Mouse (Mus musculus): ENCODE data around the gene Gm4302. TPM values are rescaled to one million over a fixed set of nuclear protein-coding genes. Genes with fewer than 3 reads are reported as not detected.
"Not testable (repeated sequence)": the region's sequence is repeated elsewhere in the genome, so short reads cannot be mapped to it uniquely, and the experiment has no call there.

The Gm4302 gene
- polyA plus RNA-seq (2015; fragmentation: Nextera tagmentation; extraction: Ambion mirVana), result not detected in 2 replicates

- not testable (repeated sequence) for H3K4me3 ChIP-seq (ENCODE audit: low read depth, low read length); H3K36me3 ChIP-seq (ENCODE audit: control insufficient read depth, insufficient read depth, low read length); H3K9me3 ChIP-seq (replicated peaks; ENCODE audit: control insufficient read depth, low read length, poor library complexity, severe bottlenecking); ATAC-seq; H3K27me3 ChIP-seq (ENCODE audit: control insufficient read depth, insufficient read depth, low read depth, low read length); H3K4me2 ChIP-seq (ENCODE audit: low read length); H3K9ac ChIP-seq (ENCODE audit: low read depth, low read length); H3K4me1 ChIP-seq (ENCODE audit: control insufficient read depth, insufficient read depth, low read length); H3K27ac ChIP-seq (ENCODE audit: low read length)
- WGBS, result no CpG with 5 or more reads among the region's 3 CpGs
These were observed at the start of gene Gm4302 for GRCm38 (mm10) chr10:100340536-100340935. Gm4302 (plus strand) TSS chr10:100340836.

- no peaks in the 10 kb centered on the region for H3K36me3 ChIP-seq (ENCODE audit: control insufficient read depth, insufficient read depth, low read length)
- WGBS, result 94% methylated on average over 2 of the region's 2 CpGs
- no peak overlapping the region for H3K4me3 ChIP-seq (ENCODE audit: low read depth, low read length)
- no peaks in the 10 kb centered on the region for H3K9me3 ChIP-seq (replicated peaks; ENCODE audit: control insufficient read depth, low read length, poor library complexity, severe bottlenecking)
- no peak for ATAC-seq
- H3K4me2 ChIP-seq (ENCODE audit: low read length), result no peak overlapping the region
- H3K9ac ChIP-seq (ENCODE audit: low read depth, low read length), result no peak overlapping the region
- H3K4me1 ChIP-seq (ENCODE audit: control insufficient read depth, insufficient read depth, low read length), result no peaks in the 10 kb centered on the region
- H3K27me3 ChIP-seq (ENCODE audit: control insufficient read depth, insufficient read depth, low read depth, low read length), result no peaks in the 10 kb centered on the region
- H3K27ac ChIP-seq (ENCODE audit: low read length), result no peak overlapping the region
These were observed 44.5 kb upstream of the Gm4302 start for GRCm38 (mm10) chr10:100296105-100296504.

GRCm38 (mm10) chr10:100300106-100300505 lies 40.5 kb upstream of the Gm4302 start:
- ATAC-seq; H3K4me2 ChIP-seq (ENCODE audit: low read length); H3K9ac ChIP-seq (ENCODE audit: low read depth, low read length); H3K9me3 ChIP-seq (replicated peaks; ENCODE audit: control insufficient read depth, low read length, poor library complexity, severe bottlenecking); H3K4me3 ChIP-seq (ENCODE audit: low read depth, low read length); H3K27me3 ChIP-seq (ENCODE audit: control insufficient read depth, insufficient read depth, low read depth, low read length); H3K4me1 ChIP-seq (ENCODE audit: control insufficient read depth, insufficient read depth, low read length); H3K27ac ChIP-seq (ENCODE audit: low read length); H3K36me3 ChIP-seq (ENCODE audit: control insufficient read depth, insufficient read depth, low read length): not testable (repeated sequence)

GRCm38 (mm10) chr10:100335376-100335775 lies 5.3 kb upstream of the Gm4302 start, which contains the start of gene Gm4301:
Gm4301 (plus strand) TSS chr10:100335676.
- H3K4me1 ChIP-seq (ENCODE audit: control insufficient read depth, insufficient read depth, low read length); ATAC-seq; H3K4me2 ChIP-seq (ENCODE audit: low read length); H3K27ac ChIP-seq (ENCODE audit: low read length); H3K4me3 ChIP-seq (ENCODE audit: low read depth, low read length); H3K27me3 ChIP-seq (ENCODE audit: control insufficient read depth, insufficient read depth, low read depth, low read length); H3K9me3 ChIP-seq (replicated peaks; ENCODE audit: control insufficient read depth, low read length, poor library complexity, severe bottlenecking); H3K9ac ChIP-seq (ENCODE audit: low read depth, low read length); H3K36me3 ChIP-seq (ENCODE audit: control insufficient read depth, insufficient read depth, low read length): not testable (repeated sequence)
- WGBS, result no CpG with 5 or more reads among the region's 2 CpGs

GRCm38 (mm10) chr10:100345672-100346071 lies 5.0 kb downstream of the Gm4302 start, which contains the start of gene Gm4303:
Gm4303 (plus strand) TSS chr10:100345972.
- H3K36me3 ChIP-seq (ENCODE audit: control insufficient read depth, insufficient read depth, low read length); ATAC-seq; H3K27ac ChIP-seq (ENCODE audit: low read length); H3K27me3 ChIP-seq (ENCODE audit: control insufficient read depth, insufficient read depth, low read depth, low read length); H3K4me1 ChIP-seq (ENCODE audit: control insufficient read depth, insufficient read depth, low read length); H3K9me3 ChIP-seq (replicated peaks; ENCODE audit: control insufficient read depth, low read length, poor library complexity, severe bottlenecking); H3K9ac ChIP-seq (ENCODE audit: low read depth, low read length); H3K4me3 ChIP-seq (ENCODE audit: low read depth, low read length); H3K4me2 ChIP-seq (ENCODE audit: low read length): not testable (repeated sequence)
- WGBS, result no CpG with 5 or more reads among the region's 3 CpGs

GRCm38 (mm10) chr10:100350793-100351192 lies 10.2 kb downstream of the Gm4302 start, which contains the start of gene Gm4305:
Gm4305 (plus strand) TSS chr10:100351093.
- H3K4me3 ChIP-seq (ENCODE audit: low read depth, low read length); H3K27ac ChIP-seq (ENCODE audit: low read length); H3K27me3 ChIP-seq (ENCODE audit: control insufficient read depth, insufficient read depth, low read depth, low read length); H3K9me3 ChIP-seq (replicated peaks; ENCODE audit: control insufficient read depth, low read length, poor library complexity, severe bottlenecking); H3K4me1 ChIP-seq (ENCODE audit: control insufficient read depth, insufficient read depth, low read length); H3K4me2 ChIP-seq (ENCODE audit: low read length); H3K9ac ChIP-seq (ENCODE audit: low read depth, low read length); H3K36me3 ChIP-seq (ENCODE audit: control insufficient read depth, insufficient read depth, low read length); ATAC-seq: not testable (repeated sequence)
- WGBS, result no CpG with 5 or more reads among the region's 3 CpGs

GRCm38 (mm10) chr10:100356841-100357240 lies 16.2 kb downstream of the Gm4302 start:
- not testable (repeated sequence) for H3K4me1 ChIP-seq (ENCODE audit: control insufficient read depth, insufficient read depth, low read length); H3K9ac ChIP-seq (ENCODE audit: low read depth, low read length); H3K27ac ChIP-seq (ENCODE audit: low read length); H3K4me3 ChIP-seq (ENCODE audit: low read depth, low read length); H3K27me3 ChIP-seq (ENCODE audit: control insufficient read depth, insufficient read depth, low read depth, low read length); ATAC-seq; H3K9me3 ChIP-seq (replicated peaks; ENCODE audit: control insufficient read depth, low read length, poor library complexity, severe bottlenecking); H3K4me2 ChIP-seq (ENCODE audit: low read length); H3K36me3 ChIP-seq (ENCODE audit: control insufficient read depth, insufficient read depth, low read length)
- 75% methylated on average over 1 of the region's 2 CpGs for WGBS

- not testable (repeated sequence) for H3K4me1 ChIP-seq (ENCODE audit: control insufficient read depth, insufficient read depth, low read length); H3K27ac ChIP-seq (ENCODE audit: low read length); ATAC-seq; H3K4me2 ChIP-seq (ENCODE audit: low read length); H3K27me3 ChIP-seq (ENCODE audit: control insufficient read depth, insufficient read depth, low read depth, low read length); H3K9me3 ChIP-seq (replicated peaks; ENCODE audit: control insufficient read depth, low read length, poor library complexity, severe bottlenecking); H3K9ac ChIP-seq (ENCODE audit: low read depth, low read length); H3K4me3 ChIP-seq (ENCODE audit: low read depth, low read length); H3K36me3 ChIP-seq (ENCODE audit: control insufficient read depth, insufficient read depth, low read length)
- no CpG with 5 or more reads among the region's 3 CpGs for WGBS
These were observed 20.4 kb downstream of the Gm4302 start, which contains the start of gene Gm4307 for GRCm38 (mm10) chr10:100361038-100361437. Gm4307 (plus strand) TSS chr10:100361338.

- H3K27me3 ChIP-seq (ENCODE audit: control insufficient read depth, insufficient read depth, low read depth, low read length); H3K9me3 ChIP-seq (replicated peaks; ENCODE audit: control insufficient read depth, low read length, poor library complexity, severe bottlenecking); H3K4me2 ChIP-seq (ENCODE audit: low read length); H3K36me3 ChIP-seq (ENCODE audit: control insufficient read depth, insufficient read depth, low read length); H3K9ac ChIP-seq (ENCODE audit: low read depth, low read length); H3K4me1 ChIP-seq (ENCODE audit: control insufficient read depth, insufficient read depth, low read length); H3K4me3 ChIP-seq (ENCODE audit: low read depth, low read length); ATAC-seq; H3K27ac ChIP-seq (ENCODE audit: low read length): not testable (repeated sequence)
- WGBS, result no CpG with 5 or more reads among the region's 2 CpGs
These were observed 41.8 kb downstream of the Gm4302 start, which contains the start of gene Gm4312 for GRCm38 (mm10) chr10:100382460-100382859. Gm4312 (minus strand) TSS chr10:100382560.
